Mouse (Mus musculus) midbrain, postnatal 0 days (tissue): ENCODE measurements at regions not wholly inside any gene's neighbourhood (a gene's known extent, or its start where the extent isn't known, plus 50 kb on each side); places are given as distances from the start of the nearest gene placed in this dataset.

Source experiments
- ATAC-seq: fragments of 200-750 bp; cut with Nextera tagmentation; 2 replicates; pipeline ENCODE4 v1.8.0; 2017; ENCODE audit warnings: moderate number of reproducible peaks, mild to moderate bottlenecking, moderate TSS enrichment, moderate library complexity; ENCODE audit not compliant: low FRiP score
- DNase-seq: peaks from one replicate; pipeline ENCODE4 v3.0.0-alpha.2; 2015; ENCODE audit warnings: low spot score
- H3K27ac ChIP-seq: fragments of 300-500 bp; sonication (generic); 2 replicates; pipeline ENCODE4 v1.5.1; 2014; ENCODE audit warnings: low read depth, mild to moderate bottlenecking, low read length, mixed read lengths
- H3K27me3 ChIP-seq: fragments of 300-500 bp; sonication (generic); 2 replicates; pipeline ENCODE4 v1.6.1; 2014; ENCODE audit warnings: low read length, control low read depth, mixed read lengths; ENCODE audit not compliant: insufficient read depth
- H3K36me3 ChIP-seq: fragments of 300-500 bp; sonication (generic); 2 replicates; pipeline ENCODE4 v1.6.1; 2014; ENCODE audit warnings: low read length, control low read depth, mixed read lengths; ENCODE audit not compliant: insufficient read depth
- H3K4me1 ChIP-seq: fragments of 300-500 bp; sonication (generic); 2 replicates; pipeline ENCODE4 v1.6.1; 2014; ENCODE audit warnings: mild to moderate bottlenecking, control low read depth, antibody characterized with exemption, low read length, mixed read lengths; ENCODE audit not compliant: insufficient read depth
- H3K4me2 ChIP-seq: fragments of 300-500 bp; sonication (generic); 2 replicates; pipeline ENCODE4 v1.6.1; 2014; ENCODE audit warnings: low read depth, mild to moderate bottlenecking, low read length, mixed read lengths; ENCODE audit not compliant: poor library complexity, severe bottlenecking
- H3K4me3 ChIP-seq: fragments of 300-500 bp; sonication (generic); 2 replicates; pipeline ENCODE4 v1.5.1; 2014; ENCODE audit warnings: low read depth, mild to moderate bottlenecking, low read length, moderate library complexity
- H3K9ac ChIP-seq: fragments of 300-500 bp; sonication (generic); replicated peaks from 2 replicates; pipeline ENCODE4 v1.6.1; 2014; ENCODE audit warnings: mild to moderate bottlenecking, low read length, moderate library complexity, mixed read lengths; ENCODE audit not compliant: poor library complexity, severe bottlenecking
- H3K9me3 ChIP-seq: fragments of 300-500 bp; sonication (generic); 2 replicates; pipeline ENCODE4 v1.6.1; 2016; ENCODE audit warnings: low read length, control low read depth
- CTCF ChIP-seq: IDR thresholded peaks from 2 replicates; pipeline ENCODE4 v1.5.1; 2016; ENCODE audit warnings: antibody characterized with exemption, mild to moderate bottlenecking
- WGBS: fragments of 180-500 bp; shearing (Covaris S2); extraction: QIAGEN DNeasy Blood & Tissue Kit; methylation state at CpG from one replicate; pipeline ENCODE4 v1.1.7; 2014; 5-methylcytosine and 5-hydroxymethylcytosine counted together

DNA sequence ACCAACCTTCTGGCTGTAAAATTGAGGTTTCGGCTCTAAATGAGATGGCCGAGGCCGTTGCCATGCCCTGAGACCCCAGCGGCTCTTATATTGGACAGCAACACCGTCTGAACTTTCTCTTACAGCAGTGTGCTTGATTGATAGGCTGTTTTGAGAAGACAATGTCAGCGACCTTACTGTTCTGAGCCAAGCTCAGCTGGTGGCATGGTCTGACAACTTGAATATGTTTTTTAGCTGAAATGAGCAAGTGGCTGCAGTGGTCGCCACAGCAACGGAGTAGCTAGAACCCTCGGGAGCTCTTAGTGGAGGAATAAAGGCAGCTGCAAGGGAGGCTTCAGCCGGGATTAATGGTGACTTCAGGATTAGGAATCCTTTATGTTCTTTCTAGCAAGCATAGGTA, 107.0 kb upstream of the Fndc3a start:
- Histone ChIP-seq H3K36me3 (no peaks in the 10 kb centered on the region), H3K4me1 (0 out of 2 replicates have a peak, but pooled peaks cover 10% of the 10 kb centered on the region), H3K27ac (peak overlapping the region; percentile 69; the same call in 1 of the 2 replicates), H3K4me2 (peak overlapping the region; percentile 39), H3K9ac (peak overlapping the region; percentile 24; the same call in 1 of the 2 replicates), H3K4me3 (0 out of 2 replicates have a peak overlapping the region, but pooled peaks have one; percentile 1), H3K9me3 (no peaks in the 10 kb centered on the region), H3K27me3 (no peaks in the 10 kb centered on the region)
- peak; percentile 23 for TF ChIP-seq CTCF
- DNase-seq (peak; percentile 83), ATAC-seq (peak; percentile 82)
- 5% methylated on average over 10 of the region's 10 CpGs for WGBS

DNA sequence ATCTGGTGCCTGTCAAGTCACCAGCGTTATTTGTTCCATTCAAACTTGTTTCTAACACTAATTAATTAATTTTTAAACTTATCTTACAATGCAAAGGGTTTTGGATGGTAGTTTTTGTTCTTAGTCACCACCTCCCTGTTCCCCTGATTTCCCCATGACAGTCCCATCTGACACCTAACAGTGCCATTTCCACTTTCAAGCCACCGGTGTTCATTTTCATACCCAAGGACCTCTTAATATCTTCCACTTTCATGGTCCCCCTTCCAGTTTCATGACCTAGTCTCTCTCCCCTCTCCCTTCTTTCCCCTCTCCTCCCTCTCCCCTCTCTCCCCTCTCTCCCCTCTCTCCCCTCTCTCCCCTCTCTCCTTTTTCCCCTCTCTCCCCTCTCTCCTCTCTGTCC, 99.3 kb upstream of the Fndc3a start:
- no peak for ATAC-seq
- Histone ChIP-seq H3K4me2 (no peak overlapping the region), H3K9ac (no peak overlapping the region), H3K27ac (no peak overlapping the region), H3K9me3 (no peaks in the 10 kb centered on the region), H3K36me3 (no peaks in the 10 kb centered on the region), H3K4me3 (no peak overlapping the region), H3K27me3 (no peaks in the 10 kb centered on the region), H3K4me1 (no peaks in the 10 kb centered on the region)
- WGBS, result 81% methylated on average over 2 of the region's 2 CpGs
- no peak for TF ChIP-seq CTCF
- DNase-seq, result no peak

DNA sequence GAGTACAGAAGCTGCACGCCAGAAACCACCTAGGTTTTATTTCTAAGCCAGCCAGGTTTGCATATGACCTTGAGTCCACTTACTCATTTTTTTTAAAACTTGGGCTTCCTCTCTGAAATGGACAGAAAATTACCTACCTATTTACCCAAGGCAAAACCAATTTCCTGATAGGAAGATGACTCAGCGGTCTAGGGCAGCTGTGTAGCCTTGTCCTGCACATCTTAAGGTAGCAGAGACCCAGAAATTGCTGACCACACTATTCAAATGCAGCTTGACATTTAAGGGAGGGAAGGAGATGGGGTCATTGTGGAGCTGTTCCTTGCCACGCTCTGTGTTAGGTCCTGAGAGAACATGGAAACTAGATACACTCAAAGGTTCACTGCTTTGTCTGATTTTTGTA, 98.1 kb upstream of the Fndc3a start:
- Histone ChIP-seq H3K27me3 (no peaks in the 10 kb centered on the region), H3K36me3 (no peaks in the 10 kb centered on the region), H3K4me3 (no peak overlapping the region), H3K27ac (no peak overlapping the region), H3K4me2 (no peak overlapping the region), H3K4me1 (no peaks in the 10 kb centered on the region), H3K9ac (no peak overlapping the region), H3K9me3 (no peaks in the 10 kb centered on the region)
- no peak for TF ChIP-seq CTCF
- WGBS, result 85% methylated on average over 3 of the region's 3 CpGs
- ATAC-seq, result no peak
- no peak for DNase-seq

DNA sequence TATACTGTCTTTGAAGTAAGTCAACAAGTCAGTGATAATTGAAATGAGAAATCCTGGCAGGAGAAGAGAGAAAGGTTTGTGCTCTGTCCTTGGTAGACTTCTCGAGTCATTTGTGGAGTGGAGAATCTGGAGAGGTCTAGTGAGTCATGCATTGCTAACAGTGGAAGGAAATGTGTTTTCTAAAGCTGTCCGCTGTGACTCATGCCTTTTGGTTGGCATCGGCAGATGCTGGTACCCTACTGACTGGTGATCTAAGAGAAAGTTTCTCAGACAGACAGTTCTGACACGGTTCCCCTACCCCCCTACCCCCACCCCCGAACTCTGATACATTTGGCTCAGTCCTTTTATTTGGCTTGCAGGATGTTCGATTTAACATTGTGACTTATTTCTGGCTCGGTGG, 97.5 kb upstream of the Fndc3a start:
- Histone ChIP-seq H3K9me3 (no peaks in the 10 kb centered on the region), H3K27ac (no peak overlapping the region), H3K36me3 (no peaks in the 10 kb centered on the region), H3K4me3 (no peak overlapping the region), H3K4me1 (no peaks in the 10 kb centered on the region), H3K27me3 (no peaks in the 10 kb centered on the region), H3K9ac (no peak overlapping the region), H3K4me2 (no peak overlapping the region)
- DNase-seq (no peak), ATAC-seq (no peak)
- WGBS, result 81% methylated on average over 7 of the region's 7 CpGs
- TF ChIP-seq CTCF, result no peak

DNA sequence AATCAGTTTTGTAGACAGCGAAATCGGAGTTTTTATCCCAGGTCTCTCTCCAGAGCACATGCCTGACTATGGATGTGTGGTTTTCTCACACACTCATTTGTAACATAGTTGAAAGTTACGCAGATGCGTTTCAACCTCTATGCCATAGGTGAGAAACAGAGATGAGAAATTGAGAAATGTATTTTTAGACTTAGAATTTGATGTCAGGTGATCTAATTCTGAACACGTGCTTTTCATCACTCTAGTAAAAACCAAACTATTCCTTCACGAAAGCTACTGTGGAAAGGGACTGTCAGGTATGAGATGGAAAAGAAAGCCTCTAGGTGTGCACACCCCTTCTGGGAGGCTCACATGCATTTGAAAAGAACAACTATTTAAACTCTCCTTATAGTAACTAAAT, 96.8 kb upstream of the Fndc3a start:
- Histone ChIP-seq H3K4me1 (no peaks in the 10 kb centered on the region), H3K4me2 (no peak overlapping the region), H3K36me3 (no peaks in the 10 kb centered on the region), H3K27me3 (no peaks in the 10 kb centered on the region), H3K27ac (no peak overlapping the region), H3K9ac (no peak overlapping the region), H3K4me3 (no peak overlapping the region), H3K9me3 (no peaks in the 10 kb centered on the region)
- DNase-seq (no peak), ATAC-seq (no peak)
- TF ChIP-seq CTCF, result no peak
- WGBS, result 95% methylated on average over 6 of the region's 6 CpGs

DNA sequence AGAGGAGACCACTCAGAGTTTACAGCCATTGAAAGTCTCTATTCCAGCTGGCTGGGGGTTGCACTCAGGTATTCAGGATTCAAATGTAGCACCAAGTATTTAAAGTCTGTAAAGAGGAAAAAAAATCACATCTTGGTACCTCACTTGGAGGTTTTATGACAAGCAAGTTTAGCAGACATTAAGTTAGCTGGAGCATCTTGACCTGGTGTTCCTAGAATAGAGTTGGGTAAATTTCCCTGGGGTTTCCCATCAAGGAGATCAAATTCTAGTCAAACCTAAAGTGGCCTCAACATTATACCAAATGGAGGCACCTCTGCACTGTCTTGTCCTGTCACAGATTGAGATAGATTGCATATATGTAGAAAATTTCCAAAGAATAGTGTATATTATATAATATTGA, 93.8 kb upstream of the Fndc3a start:
- ATAC-seq (no peak), DNase-seq (no peak)
- Histone ChIP-seq H3K4me1 (no peaks in the 10 kb centered on the region), H3K36me3 (no peaks in the 10 kb centered on the region), H3K4me3 (no peak overlapping the region), H3K27ac (no peak overlapping the region), H3K27me3 (no peaks in the 10 kb centered on the region), H3K9ac (no peak overlapping the region), H3K9me3 (no peaks in the 10 kb centered on the region), H3K4me2 (no peak overlapping the region)
- no peak for TF ChIP-seq CTCF

DNA sequence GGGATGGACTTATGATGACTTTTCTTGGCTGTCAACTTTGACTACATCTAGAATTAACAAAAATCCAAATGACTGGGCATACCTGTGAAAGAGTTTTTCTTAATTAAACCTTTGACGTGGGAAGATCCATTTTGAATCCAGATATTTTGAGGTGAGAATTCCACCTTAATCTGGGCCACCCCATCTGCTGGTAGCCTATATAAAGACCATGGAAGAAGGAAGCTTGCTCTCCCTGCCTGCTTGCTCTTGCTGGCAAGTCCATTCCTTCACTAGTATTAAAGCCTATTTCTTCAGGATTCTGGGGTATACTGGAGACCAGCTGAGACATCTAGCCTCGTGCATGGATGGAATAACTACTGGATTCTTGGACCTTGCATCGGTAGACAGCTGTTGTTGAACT, 80.9 kb upstream of the Fndc3a start:
- no peaks in the 10 kb centered on the region for H3K9me3 ChIP-seq
- no peak overlapping the region for H3K9ac ChIP-seq
- ATAC-seq (no peak), DNase-seq (no peak)
- H3K4me3 ChIP-seq, result no peak overlapping the region
- H3K27me3 ChIP-seq, result no peaks in the 10 kb centered on the region
- no peaks in the 10 kb centered on the region for H3K36me3 ChIP-seq
- H3K27ac ChIP-seq, result no peak overlapping the region
- H3K4me2 ChIP-seq, result no peak overlapping the region
- no peak for TF ChIP-seq CTCF
- no peaks in the 10 kb centered on the region for H3K4me1 ChIP-seq
- 77% methylated on average over 3 of the region's 3 CpGs for WGBS
